Mouse (Mus musculus) hindbrain, embryonic 12.5 days (tissue): ENCODE results near the gene Nmt1. TPM values are rescaled to one million over a fixed set of nuclear protein-coding genes. Genes with fewer than 3 reads are reported as not detected.

Experiments used
- ATAC-seq: fragments of 200-750 bp; cut with Nextera tagmentation; 2 replicates; pipeline ENCODE4 v1.8.0; 2017; ENCODE audit warnings: moderate TSS enrichment; ENCODE audit not compliant: low FRiP score
- H3K27ac ChIP-seq: fragments of 300-500 bp; sonication (generic); 2 replicates; pipeline ENCODE4 v1.5.1; 2016; ENCODE audit warnings: mild to moderate bottlenecking
- H3K27me3 ChIP-seq: fragments of 300-500 bp; sonication (generic); 2 replicates; pipeline ENCODE4 v1.6.1; 2016; ENCODE audit warnings: mild to moderate bottlenecking
- H3K36me3 ChIP-seq: fragments of 300-500 bp; sonication (generic); 2 replicates; pipeline ENCODE4 v1.6.1; 2016; ENCODE audit warnings: mild to moderate bottlenecking
- H3K4me1 ChIP-seq: fragments of 300-500 bp; sonication (generic); 2 replicates; pipeline ENCODE4 v1.6.1; 2016
- H3K4me2 ChIP-seq: fragments of 300-500 bp; sonication (generic); replicated peaks from 2 replicates; pipeline ENCODE4 v1.6.1; 2016; ENCODE audit warnings: mild to moderate bottlenecking
- H3K4me3 ChIP-seq: fragments of 300-500 bp; sonication (generic); 2 replicates; pipeline ENCODE4 v1.5.1; 2016; ENCODE audit warnings: mild to moderate bottlenecking
- H3K9ac ChIP-seq: fragments of 300-500 bp; sonication (generic); 2 replicates; pipeline ENCODE4 v1.6.1; 2016; ENCODE audit warnings: mild to moderate bottlenecking, moderate library complexity
- H3K9me3 ChIP-seq: fragments of 300-500 bp; sonication (generic); replicated peaks from 2 replicates; pipeline ENCODE4 v1.6.1; 2016; ENCODE audit warnings: mild to moderate bottlenecking
- WGBS: fragments of 180-500 bp; shearing (Covaris S2); methylation state at CpG from one replicate; pipeline ENCODE4 v1.1.7; 2016; 5-methylcytosine and 5-hydroxymethylcytosine counted together
- polyA plus RNA-seq: library from polyadenylated mRNA; unstranded; fragments of >200 nt; fragmentation: Nextera tagmentation; extraction: Ambion mirVana; gene quantifications from 2 replicates; pipeline ENCODE4 v1.2.1, GENCODE M21; 2016

The Nmt1 gene
- polyA plus RNA-seq, 1 experiment from 2014 or later: 40.3 TPM

DNA sequence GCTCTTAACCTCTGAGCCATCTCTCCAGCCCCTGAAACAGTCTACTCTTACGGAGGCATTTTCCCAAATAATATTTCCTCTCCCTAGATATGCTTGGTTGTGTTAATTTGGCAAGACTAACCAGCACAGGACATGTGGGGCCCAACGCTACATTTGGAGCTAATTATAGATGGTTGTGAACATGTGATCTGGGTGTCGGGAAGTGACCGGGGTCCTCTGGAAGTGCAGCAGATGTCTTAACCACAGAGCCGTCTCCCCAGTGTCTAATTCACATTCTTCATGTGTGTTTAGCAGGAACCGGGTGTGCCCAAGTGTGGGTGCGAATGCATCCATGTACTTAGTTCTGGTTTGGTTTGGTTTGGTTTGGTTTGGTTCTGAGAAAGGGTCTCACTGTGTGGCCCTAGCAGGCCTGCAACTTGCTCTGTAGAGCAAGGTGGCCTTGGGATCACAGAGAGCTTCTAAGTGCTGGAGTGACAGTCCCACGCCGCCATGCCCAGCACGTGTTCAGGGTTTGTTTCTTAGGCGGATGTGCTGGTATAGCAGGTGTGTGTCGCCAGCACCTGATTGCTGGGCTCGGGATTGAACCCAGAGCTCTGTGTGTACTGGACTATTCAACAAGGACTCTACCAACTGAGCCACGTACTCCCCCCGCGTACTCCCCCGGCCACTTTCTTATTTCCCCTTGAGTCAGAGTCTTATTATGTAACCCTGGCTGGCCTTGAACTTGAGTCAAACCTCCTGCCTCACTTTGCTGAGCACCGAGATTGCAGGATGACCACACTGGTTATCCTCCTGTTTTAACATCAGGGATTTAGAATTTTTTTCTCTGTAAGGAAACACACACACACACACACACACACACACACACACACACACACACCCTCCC lies 25.4 kb downstream of the Nmt1 start:
- H3K4me3 ChIP-seq: no peak overlapping the region
- ATAC-seq: no peak
- H3K9ac ChIP-seq: no peak overlapping the region
- no peak overlapping the region for H3K4me2 ChIP-seq
- 91% methylated on average over 18 of the region's 18 CpGs for WGBS
- peaks cover 75% of the 10 kb centered on the region for H3K36me3 ChIP-seq
- H3K4me1 ChIP-seq: peaks cover 2% of the 10 kb centered on the region
- H3K27ac ChIP-seq: no peak overlapping the region
- no peaks in the 10 kb centered on the region for H3K27me3 ChIP-seq
- no peaks in the 10 kb centered on the region for H3K9me3 ChIP-seq

DNA sequence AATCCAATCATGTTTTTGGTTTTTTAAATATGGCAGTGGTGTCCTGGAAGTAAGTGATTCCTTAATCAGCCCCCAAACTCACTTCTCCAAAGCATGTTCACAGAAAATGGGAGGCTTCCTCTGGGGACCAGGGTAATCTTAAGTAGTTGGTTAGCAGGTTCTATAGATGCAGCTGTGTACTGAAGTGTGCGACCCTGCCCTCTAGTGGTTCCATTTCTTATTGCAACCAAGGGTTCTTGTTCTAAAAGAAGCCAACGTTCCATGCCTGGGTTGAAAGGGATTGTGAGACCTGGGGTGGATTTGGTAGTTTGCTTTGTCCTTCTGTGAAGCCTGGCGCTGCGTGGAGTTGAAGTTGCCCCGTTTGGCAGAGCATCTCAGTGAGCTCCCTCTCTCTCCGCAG lies 26.8 kb downstream of the Nmt1 start:
- Histone ChIP-seq H3K4me3 (no peak overlapping the region), H3K27me3 (no peaks in the 10 kb centered on the region), H3K36me3 (peaks cover 85% of the 10 kb centered on the region), H3K4me2 (no peak overlapping the region), H3K4me1 (peaks cover 2% of the 10 kb centered on the region), H3K9ac (no peak overlapping the region), H3K9me3 (no peaks in the 10 kb centered on the region), H3K27ac (no peak overlapping the region)
- no peak for ATAC-seq
- WGBS: 48% methylated on average over 6 of the region's 6 CpGs

DNA sequence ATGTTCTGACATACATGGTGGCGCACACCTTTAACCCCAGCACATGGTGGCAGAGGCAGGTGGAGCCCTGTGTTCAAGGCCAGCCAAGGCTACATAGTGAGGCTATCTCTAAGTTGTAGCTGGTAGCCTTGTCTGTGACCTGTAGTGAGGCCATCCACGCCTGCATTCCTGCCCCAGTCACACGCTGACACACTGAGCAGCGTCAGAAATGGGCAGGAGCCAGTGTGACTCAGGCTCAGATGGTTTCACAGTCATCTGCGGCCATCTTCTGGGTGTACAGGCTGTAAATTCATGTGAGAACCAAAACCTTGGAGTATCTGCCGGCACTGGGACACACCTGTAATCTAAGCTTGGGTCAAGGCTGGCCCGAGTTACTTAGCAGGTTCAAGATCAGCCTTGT lies 28.6 kb downstream of the Nmt1 start:
- Histone ChIP-seq H3K4me2 (no peak overlapping the region), H3K27ac (no peak overlapping the region), H3K36me3 (peaks cover 89% of the 10 kb centered on the region), H3K4me1 (peaks cover 2% of the 10 kb centered on the region), H3K27me3 (no peaks in the 10 kb centered on the region), H3K9ac (no peak overlapping the region), H3K4me3 (no peak overlapping the region), H3K9me3 (no peaks in the 10 kb centered on the region)
- no peak for ATAC-seq
- 94% methylated on average over 7 of the region's 7 CpGs for WGBS

DNA sequence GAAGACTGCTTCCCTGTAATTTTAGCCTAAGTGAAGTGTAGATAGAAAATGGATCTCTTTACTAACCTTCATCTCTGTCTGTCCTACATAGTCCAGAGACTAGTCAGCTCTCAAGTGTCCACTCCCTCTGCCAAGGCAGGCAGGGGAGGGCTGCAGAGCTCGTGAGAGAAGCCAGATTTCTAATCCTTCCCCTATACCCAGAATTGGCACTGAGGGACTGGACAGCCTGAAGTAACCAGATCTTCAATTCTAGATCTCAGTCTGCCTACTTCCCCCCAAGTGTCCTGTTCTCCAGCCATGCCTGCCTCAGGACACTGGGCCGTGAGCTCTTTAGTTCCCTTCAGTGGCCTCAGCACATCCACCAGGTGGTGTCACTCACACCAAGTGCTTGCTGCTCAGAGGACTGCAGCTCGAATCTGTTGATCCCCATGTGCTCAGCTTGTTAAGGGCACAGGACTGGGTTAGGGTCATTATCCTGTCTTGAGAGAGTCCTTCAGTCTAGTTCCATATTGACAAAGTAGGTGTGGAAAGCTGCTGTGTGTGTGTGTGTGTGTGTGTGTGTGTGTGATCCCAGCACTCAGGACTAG lies 30.6 kb downstream of the Nmt1 start:
- Histone ChIP-seq H3K4me1 (peaks cover 2% of the 10 kb centered on the region), H3K36me3 (peaks cover 86% of the 10 kb centered on the region), H3K4me3 (no peak overlapping the region), H3K9ac (no peak overlapping the region), H3K27ac (no peak overlapping the region), H3K4me2 (no peak overlapping the region), H3K9me3 (no peaks in the 10 kb centered on the region), H3K27me3 (no peaks in the 10 kb centered on the region)
- WGBS: 88% methylated on average over 3 of the region's 3 CpGs
- ATAC-seq: no peak

DNA sequence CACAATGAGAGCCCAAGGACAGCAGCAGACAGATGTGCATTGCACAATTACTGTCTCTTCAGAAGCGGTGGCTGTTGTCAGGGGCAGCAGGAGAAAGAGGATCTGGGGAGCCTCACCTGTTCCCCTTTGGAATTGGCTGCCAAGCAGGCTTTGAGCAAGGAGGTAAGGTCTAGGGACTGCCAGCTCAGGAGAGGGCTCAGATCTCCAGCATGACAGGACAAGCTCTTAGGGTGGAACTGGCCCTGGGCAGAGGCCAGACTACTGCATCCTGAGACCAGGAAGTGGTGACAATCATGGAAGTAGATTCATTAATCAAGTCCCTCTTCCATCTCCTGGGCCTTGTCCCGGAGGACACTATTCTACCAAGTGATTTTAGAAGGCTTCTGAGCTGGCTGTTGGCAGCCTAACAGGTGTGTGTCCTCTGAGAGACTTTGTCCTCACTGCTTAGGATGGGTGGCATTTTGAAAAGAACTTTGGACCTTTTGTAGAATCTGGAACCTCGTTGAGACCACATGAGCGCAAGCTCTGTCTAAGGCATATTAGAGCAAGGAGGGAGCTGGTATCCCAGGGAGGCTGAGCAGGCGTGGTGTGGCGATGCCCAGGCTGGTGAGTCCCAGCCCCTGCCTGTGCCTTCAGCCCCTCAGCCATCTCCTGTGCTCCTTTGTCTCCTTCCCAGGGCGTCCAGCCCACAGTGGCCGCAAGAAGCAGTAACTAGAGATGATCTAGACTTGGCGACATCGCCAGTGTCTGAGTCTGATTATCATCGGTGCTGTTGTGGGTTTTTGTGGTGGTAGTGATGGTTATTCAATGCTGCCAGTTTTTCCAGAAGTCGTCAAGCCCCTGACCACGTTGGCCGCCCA lies 38.4 kb downstream of the Nmt1 start:
- no peak for ATAC-seq
- Histone ChIP-seq H3K36me3 (peaks cover 78% of the 10 kb centered on the region), H3K27ac (no peak overlapping the region), H3K27me3 (no peaks in the 10 kb centered on the region), H3K4me1 (no peaks in the 10 kb centered on the region), H3K9me3 (no peaks in the 10 kb centered on the region), H3K9ac (no peak overlapping the region), H3K4me3 (no peak overlapping the region), H3K4me2 (no peak overlapping the region)
- 95% methylated on average over 14 of the region's 14 CpGs for WGBS

DNA sequence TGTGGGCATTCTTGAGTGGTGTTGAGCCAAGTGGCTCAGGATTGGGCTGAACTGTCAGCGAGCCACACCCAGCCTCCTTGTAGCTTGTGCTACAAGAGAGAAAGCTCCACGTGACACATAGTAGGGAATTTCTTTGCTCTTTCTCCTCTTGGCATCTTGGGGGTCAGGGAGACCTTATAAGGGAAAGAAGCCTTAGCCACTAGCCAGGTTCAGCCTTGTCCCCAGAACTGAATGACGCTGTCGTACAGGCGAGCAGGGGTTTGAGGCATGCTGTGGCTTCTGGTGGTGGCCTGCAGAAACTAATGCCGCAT lies 39.0 kb downstream of the Nmt1 start:
- no peak overlapping the region for H3K4me2 ChIP-seq
- H3K9ac ChIP-seq: no peak overlapping the region
- no peaks in the 10 kb centered on the region for H3K4me1 ChIP-seq
- H3K27me3 ChIP-seq: no peaks in the 10 kb centered on the region
- peaks cover 72% of the 10 kb centered on the region for H3K36me3 ChIP-seq
- no peak overlapping the region for H3K4me3 ChIP-seq
- no peak for ATAC-seq
- no peaks in the 10 kb centered on the region for H3K9me3 ChIP-seq
- WGBS: 95% methylated on average over 6 of the region's 6 CpGs
- H3K27ac ChIP-seq: no peak overlapping the region

DNA sequence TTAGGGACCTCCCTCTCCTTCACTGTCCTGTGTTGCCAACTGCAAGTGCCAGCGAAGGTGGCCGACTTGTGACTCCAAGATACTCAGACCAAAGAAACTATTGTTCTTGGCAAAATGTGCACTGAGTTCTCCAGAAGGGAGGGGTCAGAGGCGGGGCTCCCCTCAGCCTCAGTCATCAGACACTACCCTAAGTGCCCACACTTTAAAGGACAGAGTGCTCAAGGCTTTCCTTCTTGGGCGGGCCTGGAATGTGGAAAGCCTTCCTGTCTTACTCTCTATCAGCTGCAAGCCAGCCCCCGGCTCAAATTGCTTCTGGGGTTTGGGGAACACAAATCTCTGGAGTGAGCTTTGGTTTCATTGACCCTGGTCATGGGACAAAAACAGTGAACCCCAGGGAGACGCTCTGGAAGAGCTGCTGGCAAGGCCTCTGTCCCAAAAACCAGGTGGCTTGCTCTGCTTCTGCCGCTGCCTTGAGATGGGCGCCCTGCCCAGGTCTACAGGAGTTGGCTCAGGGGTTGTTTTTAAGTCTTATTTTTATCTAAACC lies 39.5 kb downstream of the Nmt1 start:
- H3K4me2 ChIP-seq: no peak overlapping the region
- H3K27me3 ChIP-seq: no peaks in the 10 kb centered on the region
- H3K27ac ChIP-seq: no peak overlapping the region
- no peak overlapping the region for H3K9ac ChIP-seq
- H3K9me3 ChIP-seq: no peaks in the 10 kb centered on the region
- no peak for ATAC-seq
- WGBS: 81% methylated on average over 8 of the region's 8 CpGs
- H3K4me1 ChIP-seq: no peaks in the 10 kb centered on the region
- H3K4me3 ChIP-seq: no peak overlapping the region
- peaks cover 68% of the 10 kb centered on the region for H3K36me3 ChIP-seq

DNA sequence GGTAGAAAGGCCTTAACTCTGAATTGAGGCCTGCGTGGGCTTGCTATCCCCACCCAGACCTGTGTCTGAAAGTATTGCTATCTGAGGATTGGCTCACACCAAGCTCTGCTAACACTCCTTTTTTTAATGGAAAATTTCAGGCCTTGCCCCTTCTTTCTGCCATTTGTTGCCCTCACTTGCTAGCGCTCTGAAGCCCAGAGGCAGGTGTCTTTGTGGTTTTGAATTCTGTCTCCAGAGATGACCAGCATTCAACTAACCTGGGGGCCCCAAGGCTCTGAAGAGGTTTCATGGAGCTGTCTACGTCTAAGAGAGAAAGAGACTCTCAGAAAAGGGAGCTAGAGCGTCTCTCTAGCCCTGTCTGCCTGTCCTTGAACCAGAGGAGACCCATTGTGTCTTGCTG lies 40.3 kb downstream of the Nmt1 start:
- WGBS: 91% methylated on average over 4 of the region's 4 CpGs
- H3K36me3 ChIP-seq: peaks cover 63% of the 10 kb centered on the region

DNA sequence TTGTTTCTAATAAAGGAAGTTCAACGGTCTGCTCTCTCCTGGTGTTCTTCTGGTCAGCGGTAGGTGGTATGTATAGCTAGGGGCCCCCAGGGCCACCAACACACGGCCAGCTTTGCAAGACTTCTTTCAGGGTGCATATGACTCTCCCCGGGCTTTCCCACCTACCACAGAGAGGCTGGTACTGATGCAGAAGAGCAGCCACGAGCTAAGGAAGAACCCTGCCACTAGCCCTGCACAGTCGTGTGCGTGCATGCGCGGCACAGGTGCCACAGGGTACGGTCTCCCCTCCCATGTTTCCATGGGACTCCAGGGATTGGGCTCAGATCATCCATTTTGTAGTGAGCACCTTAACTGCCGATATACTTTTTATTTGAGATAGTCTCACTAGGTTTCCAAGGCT lies 40.9 kb downstream of the Nmt1 start:
- Histone ChIP-seq H3K4me3 (no peak overlapping the region), H3K36me3 (peaks cover 56% of the 10 kb centered on the region), H3K9me3 (no peaks in the 10 kb centered on the region), H3K4me1 (no peaks in the 10 kb centered on the region), H3K9ac (no peak overlapping the region), H3K4me2 (no peak overlapping the region), H3K27me3 (no peaks in the 10 kb centered on the region), H3K27ac (no peak overlapping the region)
- WGBS: 92% methylated on average over 11 of the region's 11 CpGs
- ATAC-seq: no peak

More for the DNA sequence above, 40.3 kb downstream of the Nmt1 start:
- H3K4me2 ChIP-seq: no peak overlapping the region
- no peaks in the 10 kb centered on the region for H3K4me1 ChIP-seq
- no peak overlapping the region for H3K27ac ChIP-seq
- ATAC-seq: no peak
- no peak overlapping the region for H3K9ac ChIP-seq
- no peaks in the 10 kb centered on the region for H3K9me3 ChIP-seq
- H3K4me3 ChIP-seq: no peak overlapping the region
- H3K27me3 ChIP-seq: no peaks in the 10 kb centered on the region

DNA sequence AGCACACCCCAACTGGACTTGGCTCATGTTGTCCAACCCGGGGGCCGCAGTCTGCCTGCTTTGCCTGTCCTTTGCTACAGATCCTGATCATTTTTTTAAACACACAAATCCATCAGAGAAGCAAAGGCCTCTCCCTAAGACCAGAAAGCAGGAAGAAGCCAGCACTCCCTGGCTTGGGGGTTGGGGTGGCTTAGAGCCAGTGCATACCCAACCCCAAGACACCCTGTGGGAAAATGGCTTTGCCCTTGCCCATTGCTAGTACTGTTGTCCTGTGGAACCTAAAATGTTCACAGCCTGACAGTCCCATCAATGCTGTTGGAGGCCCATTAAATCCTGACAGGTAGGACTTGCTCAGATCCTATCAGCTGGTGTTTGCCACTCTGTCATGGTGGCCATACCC lies 41.7 kb downstream of the Nmt1 start:
- peaks cover 6% of the 10 kb centered on the region; the same call in 1 of the 2 replicates for H3K4me1 ChIP-seq
- H3K36me3 ChIP-seq: peaks cover 48% of the 10 kb centered on the region
- WGBS: 100% methylated on average over 2 of the region's 2 CpGs
- no peak overlapping the region for H3K4me2 ChIP-seq
- H3K9ac ChIP-seq: no peak overlapping the region
- no peak overlapping the region for H3K4me3 ChIP-seq
- H3K27me3 ChIP-seq: no peaks in the 10 kb centered on the region
- H3K9me3 ChIP-seq: no peaks in the 10 kb centered on the region
- no peak overlapping the region for H3K27ac ChIP-seq
- ATAC-seq: no peak

DNA sequence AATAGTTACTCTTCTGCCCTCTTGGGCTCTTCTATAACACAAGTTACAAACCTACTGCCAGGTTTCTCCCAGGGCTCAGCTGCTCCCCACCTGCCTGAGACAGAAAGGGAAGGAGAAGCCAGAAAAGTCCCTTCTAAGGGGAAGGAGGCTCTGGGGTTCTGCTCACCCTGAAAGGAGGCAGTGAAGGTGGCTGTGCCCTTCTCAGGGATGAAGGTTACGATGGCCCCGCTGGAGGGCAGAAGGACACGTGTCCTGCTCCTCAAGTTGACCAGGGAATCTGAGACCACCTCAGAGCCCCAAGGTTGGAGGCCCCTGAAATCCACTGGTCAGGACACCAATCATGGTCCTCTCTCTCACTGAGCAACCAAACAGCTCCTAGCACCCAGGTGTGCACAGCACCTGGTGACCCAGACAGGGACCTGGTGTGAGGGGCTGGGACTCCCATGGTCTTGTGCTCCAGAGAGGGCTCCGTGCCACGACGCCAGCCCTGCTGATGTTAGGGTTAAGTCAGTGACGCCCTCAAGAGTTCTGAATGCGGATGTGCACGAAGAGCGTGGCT lies 42.4 kb downstream of the Nmt1 start:
- no peaks in the 10 kb centered on the region for H3K27me3 ChIP-seq
- H3K4me1 ChIP-seq: peaks cover 9% of the 10 kb centered on the region; the same call in 1 of the 2 replicates
- no peak overlapping the region for H3K4me3 ChIP-seq
- WGBS: 90% methylated on average over 10 of the region's 10 CpGs
- H3K9ac ChIP-seq: no peak overlapping the region
- ATAC-seq: no peak
- no peak overlapping the region for H3K27ac ChIP-seq
- no peaks in the 10 kb centered on the region for H3K9me3 ChIP-seq
- H3K4me2 ChIP-seq: no peak overlapping the region
- H3K36me3 ChIP-seq: peaks cover 43% of the 10 kb centered on the region

DNA sequence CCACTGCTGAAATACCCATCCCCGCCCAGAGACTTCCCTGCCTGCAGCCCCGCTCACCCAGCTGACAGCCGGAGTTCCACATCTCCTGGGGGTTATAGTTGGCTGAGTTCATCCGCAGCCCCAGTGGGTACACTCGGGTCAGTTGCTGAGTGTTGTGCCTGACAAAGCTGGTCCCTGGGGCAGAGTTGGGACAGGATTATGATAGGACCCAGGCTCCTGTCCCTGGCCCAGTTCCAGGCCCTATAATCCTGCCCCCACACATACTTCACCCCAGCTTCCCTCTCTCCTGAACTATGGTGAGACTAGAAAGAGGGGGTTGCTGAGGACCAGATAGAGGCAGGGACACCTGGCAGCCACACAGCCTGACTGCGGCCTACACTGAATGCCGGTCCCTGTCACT lies 45.7 kb downstream of the Nmt1 start:
- Histone ChIP-seq H3K4me3 (no peak overlapping the region), H3K4me1 (peaks cover 9% of the 10 kb centered on the region; the same call in 1 of the 2 replicates), H3K27ac (no peak overlapping the region), H3K27me3 (peaks cover 6% of the 10 kb centered on the region; the same call in 1 of the 2 replicates), H3K4me2 (no peak overlapping the region), H3K9me3 (no peaks in the 10 kb centered on the region), H3K36me3 (peaks cover 10% of the 10 kb centered on the region), H3K9ac (no peak overlapping the region)
- 88% methylated on average over 7 of the region's 7 CpGs for WGBS
- no peak for ATAC-seq
